Mouse (Mus musculus): ENCODE data around the gene Olfr47. TPM values are rescaled to one million over a fixed set of nuclear protein-coding genes. Genes with fewer than 3 reads are reported as not detected.
"Not testable (repeated sequence)": the region's sequence is repeated elsewhere in the genome, so short reads cannot be mapped to it uniquely, and the experiment has no call there.

Gene Olfr47
- not detected in 2 replicates for polyA plus RNA-seq (2014; fragmentation: Nextera tagmentation; extraction: Ambion mirVana)

GRCm38 (mm10) chr6:43231255-43231654 is at the start of gene Olfr47:
TSS of gene Olfr47 (plus strand) at chr6:43231529.
- H3K4me3 ChIP-seq (ENCODE audit: low read depth, low read length); ATAC-seq (ENCODE audit: low read depth): not testable (repeated sequence)
- WGBS = 80% methylated on average over 1 of the region's 1 CpGs

GRCm38 (mm10) chr6:43190986-43191385 is 40.3 kb upstream of the Olfr47 start:
- H3K9me3 ChIP-seq (ENCODE audit: control insufficient read depth, low read length) = no peaks in the 10 kb centered on the region
- H3K36me3 ChIP-seq (ENCODE audit: control insufficient read depth, insufficient read depth, low read length) = no peaks in the 10 kb centered on the region
- H3K4me1 ChIP-seq (ENCODE audit: control insufficient read depth, insufficient read depth, low read length) = no peaks in the 10 kb centered on the region
- H3K4me2 ChIP-seq (ENCODE audit: low read depth, low read length) = no peak overlapping the region
- H3K27me3 ChIP-seq (replicated peaks; ENCODE audit: control insufficient read depth, insufficient read depth, low read length) = no peaks in the 10 kb centered on the region
- no peak for ATAC-seq (ENCODE audit: low read depth)
- no peak overlapping the region for H3K9ac ChIP-seq (ENCODE audit: low read depth, low read length)
- WGBS = 64% methylated on average over 3 of the region's 3 CpGs
- H3K27ac ChIP-seq (replicated peaks; ENCODE audit: low read depth, low read length) = no peak overlapping the region
- no peak overlapping the region for H3K4me3 ChIP-seq (ENCODE audit: low read depth, low read length)
- no peak for DNase-seq (ENCODE audit: low spot score)

More at GRCm38 (mm10) chr6:43231255-43231654, at the start of gene Olfr47:
- not testable (repeated sequence) for H3K4me2 ChIP-seq (ENCODE audit: low read depth, low read length); H3K36me3 ChIP-seq (ENCODE audit: control insufficient read depth, insufficient read depth, low read length); H3K4me1 ChIP-seq (ENCODE audit: control insufficient read depth, insufficient read depth, low read length); H3K9me3 ChIP-seq (ENCODE audit: control insufficient read depth, low read length); DNase-seq (ENCODE audit: low spot score); H3K9ac ChIP-seq (ENCODE audit: low read depth, low read length); H3K27ac ChIP-seq (replicated peaks; ENCODE audit: low read depth, low read length); H3K27me3 ChIP-seq (replicated peaks; ENCODE audit: control insufficient read depth, insufficient read depth, low read length)

- no peaks in the 10 kb centered on the region for H3K36me3 ChIP-seq (ENCODE audit: control insufficient read depth, insufficient read depth, low read length)
- no peaks in the 10 kb centered on the region for H3K9me3 ChIP-seq (ENCODE audit: control insufficient read depth, low read length)
- H3K9ac ChIP-seq (ENCODE audit: low read depth, low read length) = no peak within 1 kb of the TSS
- no peaks in the 10 kb centered on the region for H3K27me3 ChIP-seq (replicated peaks; ENCODE audit: control insufficient read depth, insufficient read depth, low read length)
- no peak for DNase-seq (ENCODE audit: low spot score)
- H3K4me2 ChIP-seq (ENCODE audit: low read depth, low read length) = no peak within 1 kb of the TSS
- no peak within 1 kb of the TSS for H3K27ac ChIP-seq (replicated peaks; ENCODE audit: low read depth, low read length)
- no peaks in the 10 kb centered on the region for H3K4me1 ChIP-seq (ENCODE audit: control insufficient read depth, insufficient read depth, low read length)
- H3K4me3 ChIP-seq (ENCODE audit: low read depth, low read length) = no peak within 1 kb of the TSS
- ATAC-seq (ENCODE audit: low read depth) = no peak
These were observed 34.5 kb upstream of the Olfr47 start, which contains the start of gene Olfr435 for GRCm38 (mm10) chr6:43196781-43197180. TSS of gene Olfr435 (plus strand) at chr6:43197146.

GRCm38 (mm10) chr6:43198094-43198493 is 33.2 kb upstream of the Olfr47 start:
- Histone ChIP-seq H3K9me3 (ENCODE audit: control insufficient read depth, low read length) (no peaks in the 10 kb centered on the region), H3K4me3 (ENCODE audit: low read depth, low read length) (no peak overlapping the region), H3K36me3 (ENCODE audit: control insufficient read depth, insufficient read depth, low read length) (no peaks in the 10 kb centered on the region), H3K27ac (replicated peaks; ENCODE audit: low read depth, low read length) (no peak overlapping the region), H3K27me3 (replicated peaks; ENCODE audit: control insufficient read depth, insufficient read depth, low read length) (no peaks in the 10 kb centered on the region), H3K9ac (ENCODE audit: low read depth, low read length) (no peak overlapping the region), H3K4me1 (ENCODE audit: control insufficient read depth, insufficient read depth, low read length) (no peaks in the 10 kb centered on the region), H3K4me2 (ENCODE audit: low read depth, low read length) (no peak overlapping the region)
- ATAC-seq (ENCODE audit: low read depth) (no peak), DNase-seq (ENCODE audit: low spot score) (no peak)
- WGBS = 70% methylated on average over 3 of the region's 3 CpGs

- H3K4me1 ChIP-seq (ENCODE audit: control insufficient read depth, insufficient read depth, low read length) = no peaks in the 10 kb centered on the region
These were observed 28.5 kb upstream of the Olfr47 start for GRCm38 (mm10) chr6:43202786-43203185.

GRCm38 (mm10) chr6:43205355-43205754 is 26.0 kb upstream of the Olfr47 start:
- ATAC-seq (ENCODE audit: low read depth) = no peak
- Histone ChIP-seq H3K9me3 (ENCODE audit: control insufficient read depth, low read length) (no peaks in the 10 kb centered on the region), H3K36me3 (ENCODE audit: control insufficient read depth, insufficient read depth, low read length) (no peaks in the 10 kb centered on the region), H3K4me3 (ENCODE audit: low read depth, low read length) (no peak overlapping the region), H3K4me1 (ENCODE audit: control insufficient read depth, insufficient read depth, low read length) (no peaks in the 10 kb centered on the region), H3K4me2 (ENCODE audit: low read depth, low read length) (no peak overlapping the region), H3K9ac (ENCODE audit: low read depth, low read length) (no peak overlapping the region), H3K27ac (replicated peaks; ENCODE audit: low read depth, low read length) (no peak overlapping the region), H3K27me3 (replicated peaks; ENCODE audit: control insufficient read depth, insufficient read depth, low read length) (no peaks in the 10 kb centered on the region)
- 35% methylated on average over 2 of the region's 2 CpGs for WGBS
- no peak for DNase-seq (ENCODE audit: low spot score)

More at GRCm38 (mm10) chr6:43202786-43203185, 28.5 kb upstream of the Olfr47 start:
- H3K36me3 ChIP-seq (ENCODE audit: control insufficient read depth, insufficient read depth, low read length) = no peaks in the 10 kb centered on the region
- no peak for ATAC-seq (ENCODE audit: low read depth)
- no peak overlapping the region for H3K9ac ChIP-seq (ENCODE audit: low read depth, low read length)
- H3K4me3 ChIP-seq (ENCODE audit: low read depth, low read length) = no peak overlapping the region
- no peaks in the 10 kb centered on the region for H3K27me3 ChIP-seq (replicated peaks; ENCODE audit: control insufficient read depth, insufficient read depth, low read length)
- H3K27ac ChIP-seq (replicated peaks; ENCODE audit: low read depth, low read length) = no peak overlapping the region
- no peak for DNase-seq (ENCODE audit: low spot score)
- H3K9me3 ChIP-seq (ENCODE audit: control insufficient read depth, low read length) = no peaks in the 10 kb centered on the region
- H3K4me2 ChIP-seq (ENCODE audit: low read depth, low read length) = no peak overlapping the region

- not testable (repeated sequence) for H3K4me1 ChIP-seq (ENCODE audit: control insufficient read depth, insufficient read depth, low read length); H3K4me2 ChIP-seq (ENCODE audit: low read depth, low read length); H3K9ac ChIP-seq (ENCODE audit: low read depth, low read length); H3K4me3 ChIP-seq (ENCODE audit: low read depth, low read length); ATAC-seq (ENCODE audit: low read depth); H3K27ac ChIP-seq (replicated peaks; ENCODE audit: low read depth, low read length); H3K36me3 ChIP-seq (ENCODE audit: control insufficient read depth, insufficient read depth, low read length); H3K9me3 ChIP-seq (ENCODE audit: control insufficient read depth, low read length); H3K27me3 ChIP-seq (replicated peaks; ENCODE audit: control insufficient read depth, insufficient read depth, low read length); DNase-seq (ENCODE audit: low spot score)
These were observed 18.5 kb upstream of the Olfr47 start, which contains the start of gene Olfr434 for GRCm38 (mm10) chr6:43212873-43213272. TSS of gene Olfr434 (plus strand) at chr6:43213021.

GRCm38 (mm10) chr6:43242061-43242460 is 10.7 kb downstream of the Olfr47 start:
- H3K9me3 ChIP-seq (ENCODE audit: control insufficient read depth, low read length) = no peaks in the 10 kb centered on the region
- H3K4me3 ChIP-seq (ENCODE audit: low read depth, low read length) = no peak overlapping the region
- no peak overlapping the region for H3K9ac ChIP-seq (ENCODE audit: low read depth, low read length)
- H3K4me2 ChIP-seq (ENCODE audit: low read depth, low read length) = no peak overlapping the region
- ATAC-seq (ENCODE audit: low read depth) (no peak), DNase-seq (ENCODE audit: low spot score) (peak; percentile 24)
- no peaks in the 10 kb centered on the region for H3K27me3 ChIP-seq (replicated peaks; ENCODE audit: control insufficient read depth, insufficient read depth, low read length)
- 15% methylated on average over 4 of the region's 4 CpGs for WGBS
- no peaks in the 10 kb centered on the region for H3K4me1 ChIP-seq (ENCODE audit: control insufficient read depth, insufficient read depth, low read length)
- no peak overlapping the region for H3K27ac ChIP-seq (replicated peaks; ENCODE audit: low read depth, low read length)
- no peaks in the 10 kb centered on the region for H3K36me3 ChIP-seq (ENCODE audit: control insufficient read depth, insufficient read depth, low read length)

- DNase-seq (ENCODE audit: low spot score) (no peak), ATAC-seq (ENCODE audit: low read depth) (no peak)
- Histone ChIP-seq H3K27me3 (replicated peaks; ENCODE audit: control insufficient read depth, insufficient read depth, low read length) (no peaks in the 10 kb centered on the region), H3K36me3 (ENCODE audit: control insufficient read depth, insufficient read depth, low read length) (no peaks in the 10 kb centered on the region), H3K9me3 (ENCODE audit: control insufficient read depth, low read length) (no peaks in the 10 kb centered on the region), H3K4me1 (ENCODE audit: control insufficient read depth, insufficient read depth, low read length) (no peaks in the 10 kb centered on the region), H3K9ac (ENCODE audit: low read depth, low read length) (no peak overlapping the region), H3K4me3 (ENCODE audit: low read depth, low read length) (no peak overlapping the region), H3K4me2 (ENCODE audit: low read depth, low read length) (no peak overlapping the region), H3K27ac (replicated peaks; ENCODE audit: low read depth, low read length) (no peak overlapping the region)
- 50% methylated on average over 3 of the region's 3 CpGs for WGBS
These were observed 16.1 kb downstream of the Olfr47 start for GRCm38 (mm10) chr6:43247396-43247795.
